Mouse (Mus musculus): ENCODE data around the gene Nr3c2.

- TF ChIP-seq POLR2A (IDR thresholded peaks at IDR 0.05; ENCODE audit: low read depth, low read length) = no peak
- no peak for TF ChIP-seq GABPA (IDR thresholded peaks at IDR 0.05; ENCODE audit: insufficient replicate concordance, low read depth, low read length)
- no peak for TF ChIP-seq POLR2AphosphoS2 (IDR thresholded peaks at IDR 0.05; ENCODE audit: low read depth, low read length)
- TF ChIP-seq USF1 (IDR thresholded peaks at IDR 0.05; ENCODE audit: low read depth, low read length) = no peak
- TF ChIP-seq CTCF (conservative IDR thresholded peaks at IDR 0.05 in 1 of 2, IDR thresholded peaks at IDR 0.05 in 1 of 2; ENCODE audit: low read depth in 2 of 2, low read length in 2 of 2) = no peak
- no peak for TF ChIP-seq TCF12 (IDR thresholded peaks at IDR 0.05; ENCODE audit: low read depth, low read length)
- no peak for TF ChIP-seq JUND (conservative IDR thresholded peaks at IDR 0.05; ENCODE audit: low read depth, low read length)
- TF ChIP-seq MAZ (IDR thresholded peaks at IDR 0.05; ENCODE audit: low read depth, low read length) = no peak
These were observed 142.0 kb downstream of the Nr3c2 start for GRCm38 (mm10) chr8:77041214-77041613.

All from CH12.LX (cell line).